In the genomic region with DNA sequence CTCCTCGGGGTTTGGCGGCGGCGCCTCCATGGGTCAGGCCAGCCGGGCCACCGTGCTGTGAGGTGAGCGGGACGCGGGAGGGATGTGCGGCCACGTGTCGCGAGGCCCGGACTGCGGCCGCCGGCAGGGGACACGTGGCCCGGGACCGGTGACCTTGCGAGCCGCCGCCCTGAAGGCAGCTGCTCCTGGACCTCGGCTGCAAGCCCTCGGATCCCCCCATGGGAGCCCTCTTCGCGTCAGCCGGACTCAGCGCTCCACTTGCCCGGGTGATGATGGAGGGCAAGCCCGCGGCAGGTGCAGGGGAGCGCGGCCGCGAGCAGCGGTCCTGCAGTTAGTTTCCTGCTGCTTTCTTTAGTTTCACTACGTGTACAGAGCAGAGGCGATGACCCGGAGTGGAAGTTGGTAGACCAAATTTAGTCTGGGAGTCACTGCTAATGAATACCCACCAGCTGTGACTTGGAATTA, we compare ENCODE assay signal across 8 mouse cellular contexts. TPM values are rescaled to one million over a fixed set of nuclear protein-coding genes. Genes with fewer than 3 reads are reported as not detected.
DNase-seq lines count a peak whose midpoint lies in the region; ATAC-seq and TF ChIP-seq lines count a peak whose summit lies in the region.

No protein-coding gene starts in this region.

- peak; percentile 44 for ATAC-seq in embryonic facial prominence, embryonic 15.5 days (ENCODE audit: insufficient number of reproducible peaks, low FRiP score, low TSS enrichment, low read depth)
- peak; percentile 63 for ATAC-seq in hindbrain, postnatal 0 days
- ATAC-seq in midbrain, embryonic 13.5 days, result peak; percentile 72

- H3K9me3 ChIP-seq in embryonic facial prominence, embryonic 15.5 days (replicated peaks), result no peaks in the 10 kb centered on the region
- no peaks in the 10 kb centered on the region for H3K9me3 ChIP-seq in hindbrain, postnatal 0 days (ENCODE audit: low read length)
- H3K9me3 ChIP-seq in midbrain, embryonic 13.5 days, result no peaks in the 10 kb centered on the region

- H3K4me2 ChIP-seq in embryonic facial prominence, embryonic 15.5 days (replicated peaks), result peak overlapping the region; percentile 66
- H3K4me2 ChIP-seq in hindbrain, postnatal 0 days (ENCODE audit: low read depth, low read length), result peak overlapping the region; percentile 75
- peak overlapping the region; percentile 72 for H3K4me2 ChIP-seq in midbrain, embryonic 13.5 days (replicated peaks)

- DNase-seq in layer of hippocampus, adult 2 months (ENCODE audit: low spot score in 2 of 2), result no peak
- DNase-seq in layer of hippocampus, postnatal 36 days, result no peak
- DNase-seq in MN1 (ENCODE audit: low spot score), result peak; percentile 73
- DNase-seq in hindbrain, postnatal 0 days (ENCODE audit: low spot score), result peak; percentile 55
- DNase-seq in yolk sac, embryonic 10.5 days (ENCODE audit: low spot score), result no peak
- DNase-seq in spleen, postnatal 10 days (ENCODE audit: low spot score in 2 of 2), result no peak

- H3K27ac ChIP-seq in layer of hippocampus, adult 2 months, result peak overlapping the region; percentile 93
- H3K27ac ChIP-seq in embryonic facial prominence, embryonic 15.5 days (replicated peaks), result peak overlapping the region; percentile 86
- peak overlapping the region; percentile 92 for H3K27ac ChIP-seq in hindbrain, postnatal 0 days
- H3K27ac ChIP-seq in midbrain, embryonic 13.5 days, result peak overlapping the region; percentile 94

- peaks cover 28% of the 10 kb centered on the region for H3K36me3 ChIP-seq in embryonic facial prominence, embryonic 15.5 days
- peaks cover 16% of the 10 kb centered on the region; the same call in 1 of the 2 replicates for H3K36me3 ChIP-seq in hindbrain, postnatal 0 days (ENCODE audit: insufficient read depth, low read length)
- peaks cover 32% of the 10 kb centered on the region for H3K36me3 ChIP-seq in midbrain, embryonic 13.5 days

- TF ChIP-seq CTCF in layer of hippocampus, adult 2 months (conservative IDR thresholded peaks at IDR 0.05), result no peak
- no peak for TF ChIP-seq CTCF in hindbrain, postnatal 0 days (IDR thresholded peaks at IDR 0.05; ENCODE audit: low read depth)

- WGBS in embryonic facial prominence, embryonic 15.5 days, result under 1% methylated on average over 40 of the region's 40 CpGs
- WGBS in hindbrain, postnatal 0 days, result under 1% methylated on average over 39 of the region's 40 CpGs
- WGBS in midbrain, embryonic 13.5 days, result under 1% methylated on average over 40 of the region's 40 CpGs

- peak overlapping the region; percentile 71 for H3K4me3 ChIP-seq in layer of hippocampus, adult 2 months
- H3K4me3 ChIP-seq in embryonic facial prominence, embryonic 15.5 days (replicated peaks), result peak overlapping the region; percentile 81
- H3K4me3 ChIP-seq in hindbrain, postnatal 0 days (ENCODE audit: low read length), result peak overlapping the region; percentile 93
- peak overlapping the region; percentile 88 for H3K4me3 ChIP-seq in midbrain, embryonic 13.5 days (replicated peaks)

- H3K4me1 ChIP-seq in embryonic facial prominence, embryonic 15.5 days, result peaks cover 8% of the 10 kb centered on the region; the same call in 1 of the 2 replicates
- H3K4me1 ChIP-seq in hindbrain, postnatal 0 days (ENCODE audit: insufficient read depth, low read length), result peaks cover 9% of the 10 kb centered on the region; the same call in 1 of the 2 replicates
- peaks cover 28% of the 10 kb centered on the region for H3K4me1 ChIP-seq in midbrain, embryonic 13.5 days (replicated peaks)

- H3K27me3 ChIP-seq in embryonic facial prominence, embryonic 15.5 days, result no peaks in the 10 kb centered on the region
- no peaks in the 10 kb centered on the region for H3K27me3 ChIP-seq in hindbrain, postnatal 0 days (ENCODE audit: insufficient read depth, low read length)
- no peaks in the 10 kb centered on the region for H3K27me3 ChIP-seq in midbrain, embryonic 13.5 days

- H3K9ac ChIP-seq in embryonic facial prominence, embryonic 15.5 days, result peak overlapping the region; percentile 57
- H3K9ac ChIP-seq in hindbrain, postnatal 0 days (replicated peaks; ENCODE audit: low read length), result peak overlapping the region; percentile 88
- peak overlapping the region; percentile 94 for H3K9ac ChIP-seq in midbrain, embryonic 13.5 days (replicated peaks)

RNA-seq across cellular contexts. Expression of a gene that starts 0.5 kb away (rescaled TPM):
- total RNA-seq in layer of hippocampus, adult 2 months (2021), result 10 to 100 TPM; 78.3 to 80.4 TPM
- 10 to 100 TPM; 70.4 to 71.1 TPM for total RNA-seq in layer of hippocampus, postnatal 36 days (2021)
- 166 and 170 TPM in 2 replicates for polyA plus RNA-seq in embryonic facial prominence, embryonic 15.5 days (2015; fragmentation: Nextera tagmentation; extraction: Ambion mirVana)
- total RNA-seq in hindbrain, postnatal 0 days (2014; rRNA removed), result 193 and 214 TPM in 2 replicates
- polyA plus RNA-seq in hindbrain, postnatal 0 days (2015; fragmentation: Nextera tagmentation; extraction: Ambion mirVana), result 119 and 122 TPM in 2 replicates
- 185 and 189 TPM in 2 replicates for polyA plus RNA-seq in midbrain, embryonic 13.5 days (2015; fragmentation: Nextera tagmentation; extraction: Ambion mirVana)

Comparison
In these comparisons a context has a peak if more than half of its experiments do, and no peak if none do; other contexts are left out.
1. DNase-seq: peak in MN1 (single experiment) and hindbrain, postnatal 0 days (single experiment); none in layer of hippocampus, adult 2 months (0 of 2), layer of hippocampus, postnatal 36 days (0 of 2), yolk sac, embryonic 10.5 days (single experiment) and spleen, postnatal 10 days (0 of 2).
2. Peak in every context shown above with its lines, with median percentiles within 50 percentile points of each other: H3K27ac ChIP-seq, H3K4me3 ChIP-seq, ATAC-seq, H3K4me2 ChIP-seq and H3K9ac ChIP-seq.